Mouse (Mus musculus): Measurements from ENCODE around the gene Gys2.
"Not testable (repeated sequence)": the region's sequence is repeated elsewhere in the genome, so short reads cannot be mapped to it uniquely, and the experiment has no call there.

Gene Gys2

DNA sequence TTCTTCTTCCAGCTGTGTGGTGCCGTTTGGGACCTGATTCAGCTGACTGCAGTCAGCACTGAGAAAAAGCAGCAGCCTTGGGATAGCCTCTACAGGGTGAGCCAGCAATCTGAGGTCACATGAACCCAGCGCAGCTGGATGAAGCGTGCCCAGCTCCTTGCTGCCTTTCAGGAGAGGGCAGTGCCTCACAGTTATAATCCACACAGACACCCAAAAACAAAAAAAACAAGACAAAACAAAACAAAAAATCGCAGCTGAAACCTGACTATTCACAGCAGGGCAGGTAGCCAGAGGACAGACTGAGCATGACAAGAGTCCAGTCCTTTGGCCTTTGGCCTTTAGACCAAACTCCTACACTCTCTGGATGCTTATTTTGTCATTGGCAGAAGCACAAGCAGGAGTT, at the start of gene Gys2:
TSS of gene Gys2 (minus strand) at position 309 of the 403 bp plus-strand sequence.
- DNase-seq, result no peak

DNA sequence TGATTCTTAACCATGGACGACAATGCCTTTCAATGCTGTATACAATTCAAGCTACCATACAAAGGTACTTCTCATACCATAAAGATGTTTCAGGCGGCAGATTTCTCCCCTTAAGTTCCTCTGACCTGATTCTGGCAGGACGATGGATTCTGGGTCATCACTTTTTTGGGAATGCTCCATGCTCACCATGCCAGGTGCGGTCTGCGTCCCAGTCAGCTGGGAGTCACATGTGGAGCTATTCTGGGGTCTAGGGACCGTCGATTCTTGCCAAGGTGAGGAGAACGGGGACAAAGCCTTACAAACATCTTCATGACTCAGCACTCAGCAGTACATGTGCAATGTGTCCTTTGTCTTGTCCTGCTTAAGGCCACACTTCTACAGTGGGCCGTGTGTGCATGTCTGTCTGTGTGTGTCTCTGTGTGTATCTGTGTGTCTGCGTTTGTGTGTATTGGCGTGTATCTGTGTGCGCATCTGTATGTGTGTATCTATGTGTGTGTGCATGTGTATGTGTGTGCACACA, 48.7 kb upstream of the Gys2 start:
- DNase-seq, result no peak

DNA sequence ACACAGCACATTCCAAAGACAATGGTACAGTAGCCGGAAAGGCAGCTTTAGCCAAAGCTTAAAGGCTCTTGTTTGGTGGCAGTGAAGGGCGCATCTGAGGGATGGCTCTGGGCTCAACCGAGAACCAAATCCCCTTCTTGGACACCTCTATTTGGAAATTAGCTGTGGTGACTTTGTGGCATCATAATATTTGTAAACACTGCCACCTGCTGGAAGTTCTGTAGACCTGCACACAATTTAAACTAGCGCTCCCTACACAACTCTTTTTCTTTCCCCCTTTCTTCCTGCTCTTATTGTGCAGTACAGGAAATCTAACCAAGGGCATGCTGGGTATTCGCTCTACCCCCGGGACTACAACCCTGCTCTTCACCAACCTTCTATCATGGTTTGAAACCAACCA, 46.2 kb upstream of the Gys2 start:
- peak; percentile 23 to 24 for DNase-seq

DNA sequence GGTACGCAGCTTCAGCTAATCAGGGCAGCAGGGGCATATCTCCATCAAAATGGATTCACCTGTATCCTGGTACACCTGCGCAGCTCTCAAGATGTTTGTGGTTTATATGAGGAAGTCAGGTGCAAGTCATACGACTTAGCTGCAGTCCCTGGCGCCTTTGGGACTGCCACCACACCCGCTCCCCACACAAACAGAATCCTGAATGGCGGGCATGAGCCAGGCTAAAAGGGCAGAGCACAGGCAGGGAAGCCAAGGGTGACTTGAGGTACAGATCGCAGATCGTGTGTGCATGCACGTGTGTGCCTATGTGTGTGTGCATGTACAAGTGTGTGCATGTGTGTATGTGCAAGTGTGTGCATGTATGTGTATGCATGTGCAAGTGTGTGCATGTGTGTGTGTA, 42.5 kb upstream of the Gys2 start:
- DNase-seq, result peak in 1 of 2 experiments; percentile 2

DNA sequence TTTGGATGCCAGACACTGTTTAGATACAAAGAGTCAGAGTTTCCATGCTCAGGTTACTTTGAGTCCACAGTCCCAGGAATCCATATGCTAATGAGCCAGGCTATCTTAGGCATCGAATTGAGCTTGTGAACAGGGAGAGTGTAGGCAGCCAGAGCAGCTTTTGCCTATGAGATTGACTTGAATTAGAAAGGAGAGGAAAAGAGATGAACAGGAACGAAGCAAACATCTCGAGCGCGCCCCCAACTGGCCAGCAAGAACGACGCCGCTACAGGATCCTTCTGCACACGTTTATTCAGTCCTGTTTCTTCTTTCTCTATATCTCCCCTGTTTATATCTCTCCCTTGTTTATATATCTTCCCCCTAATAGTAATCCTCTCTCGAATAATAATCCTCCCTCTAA, 42.0 kb upstream of the Gys2 start:
- peak; percentile 57 to 75 for DNase-seq

DNA sequence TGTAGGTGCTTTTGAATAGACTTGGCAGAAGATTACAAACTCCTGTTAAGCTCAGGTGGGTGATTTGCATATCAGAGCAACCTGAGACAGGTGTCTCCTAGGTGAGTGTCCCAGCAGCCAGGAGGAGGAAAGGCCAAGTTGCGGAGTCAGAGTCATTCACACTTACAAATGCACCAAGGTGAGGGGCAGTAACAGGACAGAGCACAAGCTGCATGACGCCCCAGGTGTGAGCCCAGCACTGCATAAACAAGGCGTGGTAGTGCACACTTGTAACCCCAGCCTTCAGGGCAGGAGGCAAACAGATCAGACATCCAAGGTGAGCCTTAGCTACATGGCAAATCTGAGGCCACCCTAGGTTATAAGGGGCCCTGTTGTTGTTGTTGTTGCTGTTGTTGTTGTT, 40.0 kb upstream of the Gys2 start:
- no peak for DNase-seq

DNA sequence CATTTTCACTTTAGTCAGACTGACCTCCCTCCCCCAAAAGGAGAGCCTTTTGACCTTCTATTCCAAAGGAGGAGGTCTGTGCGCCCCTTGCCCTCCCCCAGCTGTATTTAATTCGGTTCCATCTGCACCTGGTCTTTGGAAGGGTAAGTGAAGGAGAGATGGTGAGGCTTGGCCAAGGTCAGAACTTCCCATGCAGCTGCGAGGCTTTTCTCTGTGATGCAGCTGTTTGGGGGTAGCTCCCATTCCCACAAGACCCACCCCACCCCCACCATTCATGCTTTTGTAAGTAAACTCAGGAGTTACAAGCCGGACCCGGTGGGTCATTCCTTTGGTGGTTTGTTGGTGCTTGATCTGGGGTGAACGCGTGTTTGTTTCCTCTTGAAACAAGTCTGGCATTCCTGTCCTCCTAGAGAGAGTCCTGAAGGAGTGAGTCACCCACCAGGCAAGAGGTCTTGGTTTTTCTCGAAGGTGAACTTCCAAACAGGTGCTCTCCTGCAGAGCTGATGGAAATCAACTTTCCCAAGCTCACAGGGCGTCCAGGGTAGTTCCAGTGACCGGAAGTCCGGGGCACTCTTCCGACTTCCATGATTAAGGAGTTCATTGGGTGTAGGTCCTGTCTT, 38.7 kb upstream of the Gys2 start:
- DNase-seq, result peak in 1 of 2 experiments; percentile 2

DNA sequence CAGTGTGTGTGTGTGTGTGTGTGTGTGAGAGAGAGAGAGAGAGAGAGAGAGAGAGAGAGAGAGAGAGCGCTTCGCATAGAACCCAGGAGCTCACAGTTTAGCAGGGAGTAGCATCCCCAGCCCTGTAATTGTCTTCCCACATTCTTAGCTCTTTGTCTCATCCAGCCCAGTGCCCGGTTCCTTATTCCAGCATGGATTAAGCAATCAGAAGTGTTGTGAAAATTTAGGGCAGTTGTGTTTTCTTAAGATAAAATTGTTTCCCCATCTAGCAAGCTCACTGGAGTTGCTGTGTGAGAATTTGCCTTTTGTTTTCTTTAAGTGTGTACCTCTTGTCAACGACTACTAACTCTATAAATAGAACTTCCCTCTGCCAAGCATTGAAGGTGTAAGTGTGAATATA, 35.8 kb upstream of the Gys2 start:
- DNase-seq, result no peak

DNA sequence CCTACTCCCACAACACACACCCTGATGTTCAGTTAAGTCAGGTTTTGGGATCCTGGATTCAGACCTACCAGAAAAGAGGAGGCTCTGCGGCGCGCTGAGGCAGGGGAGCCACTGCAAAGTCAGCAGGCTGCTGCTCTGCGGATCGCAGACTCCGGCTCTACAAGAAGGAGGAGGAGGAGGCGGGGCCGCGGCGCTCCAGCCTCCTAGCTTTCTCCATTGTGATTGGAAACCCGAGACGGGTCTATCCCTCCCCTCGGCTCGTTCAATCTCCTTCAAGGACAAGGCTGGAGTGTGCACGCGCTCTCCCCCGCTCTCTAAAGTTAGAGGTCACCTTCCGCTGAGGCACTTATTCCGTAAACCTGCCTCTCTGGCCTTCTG, 34.9 kb upstream of the Gys2 start, which contains the start of gene Ldhb:
TSS of gene Ldhb (minus strand) at position 173 of the 378 bp plus-strand sequence.
- peak; percentile 87 to 92 for DNase-seq

DNA sequence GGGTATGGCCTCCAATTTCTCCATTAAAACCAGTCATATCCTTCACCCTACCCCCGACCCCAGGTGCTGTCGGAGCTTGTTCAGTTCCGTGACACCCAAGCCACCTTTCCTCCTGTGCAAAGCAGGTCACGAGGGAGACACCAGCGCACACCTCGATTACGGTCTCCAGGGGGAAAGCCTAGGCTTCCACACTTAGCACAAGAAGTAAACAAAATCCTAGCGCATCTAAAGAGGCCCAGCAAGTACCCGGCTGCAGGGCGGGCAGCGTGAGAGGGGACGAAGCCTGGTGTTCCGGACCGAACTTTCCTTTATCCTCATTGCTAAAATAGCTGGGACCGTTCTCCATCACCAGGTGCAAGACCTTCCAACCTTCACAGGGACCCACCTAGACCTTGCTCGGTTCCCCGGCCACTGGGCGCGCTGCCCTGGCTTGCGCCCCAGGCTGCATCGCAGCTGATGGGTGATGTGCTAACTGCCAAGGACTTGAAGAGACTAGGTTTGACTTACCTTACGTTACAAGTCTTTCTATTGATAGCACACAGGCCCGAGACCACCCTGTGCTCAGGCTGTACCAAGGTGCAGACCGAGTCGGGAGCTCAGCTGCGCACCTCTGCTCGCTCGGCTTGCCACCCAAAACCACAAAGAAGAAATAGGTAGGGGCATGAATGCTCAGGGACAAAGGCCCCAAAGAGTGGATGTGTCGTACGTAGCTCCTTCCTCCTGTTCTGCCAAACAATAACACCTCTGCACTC, 34.3 kb upstream of the Gys2 start:
- DNase-seq, result peak in 1 of 2 experiments; percentile 53

DNA sequence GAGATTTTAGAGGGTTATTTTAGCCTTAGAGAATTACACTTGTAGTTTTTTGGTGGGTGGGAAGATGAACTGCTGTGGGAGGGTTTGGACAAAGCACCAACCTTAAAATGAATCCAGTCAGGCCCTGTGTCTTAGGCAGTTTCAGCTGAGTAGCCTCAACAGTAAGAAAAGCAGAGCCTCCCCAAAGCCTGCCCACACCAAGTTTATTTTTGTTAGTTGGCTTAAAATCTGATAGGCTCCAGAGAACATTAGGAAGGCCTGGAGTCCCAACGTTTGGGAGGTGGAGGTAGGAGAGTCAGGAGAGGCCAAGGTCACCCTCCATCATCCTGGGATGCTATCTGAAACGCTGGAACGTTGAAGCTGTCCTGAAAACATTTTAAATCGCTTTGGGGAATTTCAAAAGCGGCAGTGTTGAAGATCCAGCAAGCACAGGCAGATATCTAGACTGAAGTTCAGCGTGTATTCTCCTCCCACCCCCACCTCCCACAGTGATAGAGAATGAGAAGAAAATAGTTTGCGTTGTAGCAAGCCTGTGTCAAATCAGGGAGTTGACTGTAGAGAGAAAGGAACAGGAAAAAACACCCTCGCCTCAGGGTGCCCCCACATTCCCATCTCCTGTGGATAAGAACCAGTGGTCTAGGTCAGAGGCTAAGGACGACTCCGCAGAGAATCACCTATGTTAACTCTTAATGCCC, 33.6 kb upstream of the Gys2 start:
- DNase-seq, result no peak

DNA sequence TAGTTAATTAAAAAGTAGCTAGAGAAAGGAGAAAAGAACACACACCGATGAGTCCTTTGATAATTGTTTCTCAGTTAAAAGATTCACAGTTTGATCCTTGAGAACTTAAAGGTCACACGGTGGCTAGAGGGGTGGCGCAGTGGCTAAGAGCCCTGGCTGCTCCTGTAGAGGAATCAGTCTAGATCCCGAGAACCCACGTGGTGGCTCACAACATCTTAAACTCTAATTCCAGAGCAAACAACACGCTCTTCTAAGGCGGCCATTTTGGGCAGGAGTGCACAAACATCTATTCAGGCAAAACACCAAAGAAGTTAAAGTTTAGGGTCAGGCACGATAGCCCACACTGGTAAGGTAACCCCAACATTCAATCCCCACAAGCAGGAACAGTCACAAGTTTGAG, 30.7 kb upstream of the Gys2 start:
- no peak for DNase-seq

DNA sequence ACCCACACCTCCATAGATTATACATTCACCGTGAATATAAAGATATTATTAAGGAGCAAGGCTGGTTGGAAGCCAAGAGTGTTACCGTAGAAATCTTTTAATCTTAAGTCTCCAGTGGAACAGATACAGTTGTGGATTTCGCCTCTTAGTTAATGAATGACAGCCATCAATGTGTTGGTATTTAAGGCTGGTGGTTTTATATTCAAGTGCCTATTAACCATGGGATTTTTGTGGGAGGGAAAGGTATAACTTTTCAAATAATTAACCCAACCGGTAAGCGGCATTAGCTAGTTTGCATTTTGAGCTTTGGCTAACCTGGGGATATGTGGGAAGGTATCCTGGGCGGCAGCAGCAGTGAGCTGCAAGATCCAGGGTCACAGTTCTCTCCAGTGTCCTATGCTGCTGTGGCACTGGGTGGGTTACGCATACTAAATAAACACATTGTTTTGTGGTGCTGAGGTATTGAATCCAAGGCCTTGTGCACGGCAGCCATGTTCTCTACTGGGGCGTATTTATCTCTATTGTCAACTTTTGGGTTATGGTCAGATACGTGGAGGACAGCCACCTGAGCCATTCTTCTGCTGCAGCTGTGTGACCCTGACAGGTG, 29.7 kb upstream of the Gys2 start:
- DNase-seq, result no peak

DNA sequence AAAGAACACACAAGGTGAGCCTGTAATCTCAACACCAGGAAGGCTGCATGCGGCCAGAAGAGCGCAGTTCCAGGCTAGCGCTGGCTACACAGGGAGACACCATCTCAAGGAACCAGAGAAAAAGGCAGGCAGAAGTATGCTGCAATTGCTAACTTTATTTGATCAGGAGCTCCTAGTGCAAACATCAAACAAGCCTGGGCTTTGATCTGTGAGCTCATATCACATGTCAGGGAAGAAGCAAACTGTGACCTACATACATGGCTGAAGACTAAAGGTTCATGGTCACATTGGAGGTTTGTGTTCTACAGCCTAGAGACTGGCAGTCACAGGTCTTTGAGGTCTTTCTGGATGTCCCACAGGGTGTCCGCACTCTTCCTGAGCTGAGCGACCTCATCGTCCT, 17.2 kb upstream of the Gys2 start:
- DNase-seq, result not testable (repeated sequence)

DNA sequence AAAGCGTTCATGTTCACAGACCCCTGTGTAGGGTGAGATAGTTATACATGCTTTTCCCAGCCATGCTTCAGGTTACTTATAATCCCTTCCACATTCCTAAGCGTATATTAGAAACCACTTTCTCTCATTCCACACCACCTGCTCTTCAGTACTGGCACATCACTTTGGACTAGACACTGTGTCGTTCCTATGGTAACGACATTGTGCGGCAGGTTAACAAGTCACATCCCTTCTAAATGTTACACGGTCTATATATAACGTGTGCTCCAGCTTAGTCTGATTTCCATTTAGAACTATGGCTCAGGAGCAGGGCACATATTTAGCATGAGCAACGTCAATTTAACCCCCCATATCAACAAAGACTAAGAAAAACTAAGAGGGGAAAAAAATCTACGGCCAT, 14.7 kb upstream of the Gys2 start:
- no peak for DNase-seq

DNA sequence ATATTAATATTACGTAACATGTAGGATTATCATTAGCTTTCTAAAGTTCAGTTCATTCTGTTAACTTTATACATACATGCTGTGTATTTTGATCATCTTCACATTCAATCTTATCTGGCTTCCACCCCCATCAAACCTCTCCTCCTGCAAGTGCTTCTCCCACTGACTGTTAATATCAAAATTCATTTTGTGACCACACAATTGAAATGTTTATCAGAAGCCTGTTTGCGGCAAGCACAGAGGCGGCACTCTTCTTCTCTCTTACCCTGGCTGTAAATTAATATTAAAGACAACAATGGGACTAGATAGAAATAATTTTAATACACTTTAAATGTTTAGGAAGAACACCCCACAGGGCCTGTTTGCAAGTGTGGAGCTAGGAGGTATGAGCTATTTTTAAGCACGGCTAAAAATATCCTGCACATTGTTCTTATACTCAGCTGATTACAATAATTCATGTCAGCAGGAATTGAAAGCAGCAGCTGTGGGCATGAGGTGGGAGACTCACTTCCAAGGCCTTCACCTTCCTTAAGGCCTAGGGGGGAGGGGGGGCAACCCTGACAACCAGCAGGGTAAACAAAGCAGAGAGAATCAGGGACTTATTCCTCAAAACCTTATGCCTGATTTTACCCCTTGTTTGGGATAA, 12.7 kb upstream of the Gys2 start:
- DNase-seq, result no peak

DNA sequence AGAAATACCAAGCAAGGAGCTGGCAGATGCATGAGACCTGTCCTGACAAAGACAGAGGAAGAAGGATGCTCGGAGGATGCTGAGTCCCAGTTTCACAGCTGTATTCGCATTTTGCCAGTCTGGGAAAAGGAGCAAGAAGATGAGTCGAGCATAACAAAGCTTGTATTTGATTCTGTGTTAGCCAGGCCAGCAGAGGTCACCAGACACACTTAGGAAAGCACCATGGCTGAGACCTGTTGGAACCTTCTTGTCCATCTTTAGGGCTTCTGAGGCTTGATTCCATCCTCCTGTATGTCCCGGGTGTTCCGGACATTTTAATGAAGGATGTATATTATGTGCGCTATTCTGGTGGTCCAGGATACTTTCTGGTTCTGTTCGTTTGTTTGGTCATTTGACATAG, 4.3 kb upstream of the Gys2 start:
- DNase-seq, result no peak

DNA sequence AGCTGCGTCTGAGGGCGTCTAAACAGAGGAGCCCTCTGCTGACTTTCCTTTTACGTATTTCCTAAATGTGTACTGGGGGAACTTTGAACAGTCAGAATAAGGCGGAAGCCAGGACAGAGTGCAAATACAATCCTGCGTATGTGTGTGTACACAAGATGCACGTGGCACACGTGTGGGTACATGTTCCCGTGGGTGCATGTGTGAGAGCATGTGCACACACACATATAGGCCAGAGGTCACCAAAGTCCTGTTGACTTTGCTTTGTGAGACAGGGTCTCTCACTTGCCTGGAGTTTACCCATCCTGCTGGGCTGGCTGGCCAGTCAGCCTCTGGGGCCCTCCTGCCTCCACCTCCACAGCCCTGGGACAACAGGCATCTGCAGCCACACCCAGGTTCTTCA, 1.8 kb downstream of the Gys2 start:
- DNase-seq, result no peak

DNA sequence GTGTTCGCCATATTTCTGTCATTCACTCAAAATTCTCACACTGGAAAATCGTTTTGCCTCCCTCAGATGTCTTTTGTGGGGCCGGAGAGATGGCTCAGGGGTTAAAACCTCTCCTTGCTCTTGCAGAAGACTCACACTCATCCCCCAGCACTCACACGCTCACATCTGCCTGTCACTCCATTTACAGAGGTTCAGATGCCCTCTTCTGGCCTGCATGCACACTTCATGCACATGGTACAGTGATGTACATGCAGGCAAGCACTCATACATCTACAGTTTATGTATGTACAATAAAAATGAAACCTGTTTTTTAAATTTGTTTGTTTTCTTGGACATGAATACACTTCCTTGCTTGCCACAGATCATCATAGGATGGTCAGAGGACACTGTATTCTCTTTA, 3.3 kb downstream of the Gys2 start:
- DNase-seq, result no peak

DNA sequence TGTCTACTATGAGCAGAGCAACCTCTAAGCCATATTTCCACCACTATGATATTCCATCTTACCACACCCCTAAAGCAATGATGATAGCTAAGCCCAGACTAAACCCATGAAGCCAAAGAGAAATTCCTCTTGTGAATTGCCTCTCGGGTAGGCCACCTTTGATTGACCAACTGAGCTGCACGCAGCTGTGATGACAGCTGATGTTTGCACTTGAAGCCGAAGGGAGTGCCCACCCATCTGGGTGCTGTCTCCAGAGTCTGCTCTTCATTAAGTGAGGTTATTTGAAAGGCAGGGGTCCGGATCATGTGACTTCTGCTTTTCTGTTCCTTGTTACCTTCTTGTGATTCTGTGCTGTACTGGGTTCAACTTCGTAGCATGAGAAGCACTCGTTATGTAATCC, 10.7 kb downstream of the Gys2 start:
- no peak for DNase-seq

DNA sequence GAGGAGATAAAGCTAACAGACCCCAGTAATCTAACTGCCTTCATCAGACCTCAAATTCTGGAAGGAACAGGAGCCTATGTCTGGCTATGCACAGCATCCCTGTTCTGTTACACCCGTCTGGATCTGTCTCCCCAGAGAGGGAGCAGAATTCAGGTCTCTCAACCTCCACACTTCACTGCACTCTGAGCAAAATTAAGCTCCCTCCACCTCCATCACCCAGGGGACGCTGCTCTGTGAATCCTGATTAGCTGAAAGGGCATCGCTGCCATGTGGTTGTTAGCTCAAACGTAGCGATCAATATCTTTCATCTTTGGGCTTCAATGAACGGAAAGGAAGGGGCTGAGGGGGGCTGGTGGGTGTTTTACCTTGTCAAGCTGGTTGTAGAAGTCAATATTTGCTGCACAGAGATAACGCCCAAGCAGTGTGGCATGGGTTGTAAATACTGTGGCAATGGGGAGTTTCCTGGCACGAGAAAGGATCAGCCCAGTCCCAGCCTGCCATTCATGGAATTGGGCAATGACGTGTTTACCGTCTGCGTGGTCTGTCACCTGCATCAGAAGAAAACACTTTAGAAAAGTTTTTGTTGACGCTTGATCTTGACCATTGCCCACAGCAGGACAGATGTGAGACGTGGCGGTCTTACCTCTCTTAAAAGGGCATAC, 13.8 kb downstream of the Gys2 start:
- DNase-seq, result no peak

DNA sequence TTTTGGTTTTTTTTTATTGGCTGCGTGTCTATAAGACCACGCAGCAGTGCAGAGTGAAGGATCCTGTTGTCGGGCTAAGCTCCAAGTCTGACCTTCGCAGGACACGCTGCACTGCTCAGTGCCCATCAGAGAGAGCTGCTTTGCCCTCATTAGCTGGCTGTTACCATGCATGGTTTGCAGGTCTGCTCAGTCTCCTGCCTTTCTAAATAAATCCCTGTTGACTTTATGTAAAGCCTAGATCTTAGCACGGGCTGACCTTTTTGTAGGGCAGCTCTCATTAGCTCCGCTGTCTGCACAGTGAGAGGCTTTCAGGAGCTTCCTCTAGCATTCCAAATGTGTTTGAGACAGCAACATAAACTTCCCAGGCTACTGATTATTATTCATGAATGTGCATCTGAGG, 14.9 kb downstream of the Gys2 start:
- DNase-seq, result no peak
